Mouse (Mus musculus): ENCODE results near the gene Nme4.

GRCm38 (mm10) chr17:26143386-26143785, 48.0 kb upstream of the Nme4 start:
- no peak for TF ChIP-seq CTCF (conservative IDR thresholded peaks at IDR 0.05; ENCODE audit: low read length)
- no peak for TF ChIP-seq NANOG (IDR thresholded peaks at IDR 0.05; ENCODE audit: borderline replicate concordance, low read length)
